Mouse (Mus musculus) forebrain, embryonic 13.5 days (tissue): ENCODE data around the gene Zbtb38. TPM values are rescaled to one million over a fixed set of nuclear protein-coding genes. Genes with fewer than 3 reads are reported as not detected.

Experiments used
- ATAC-seq: fragments of 200-750 bp; cut with Nextera tagmentation; 2 replicates; pipeline ENCODE4 v1.8.0; 2017
- H3K27ac ChIP-seq: fragments of 300-500 bp; sonication (generic); 2 replicates; pipeline ENCODE4 v1.5.1; 2015; ENCODE audit warnings: inconsistent platforms, mild to moderate bottlenecking, moderate library complexity
- H3K27me3 ChIP-seq: fragments of 300-500 bp; sonication (generic); 2 replicates; pipeline ENCODE4 v1.6.1; 2015; ENCODE audit warnings: mild to moderate bottlenecking, inconsistent platforms
- H3K36me3 ChIP-seq: fragments of 300-500 bp; sonication (generic); 2 replicates; pipeline ENCODE4 v1.6.1; 2015; ENCODE audit warnings: mild to moderate bottlenecking, inconsistent platforms; ENCODE audit not compliant: poor library complexity, severe bottlenecking
- H3K4me1 ChIP-seq: fragments of 300-500 bp; sonication (generic); 2 replicates; pipeline ENCODE4 v1.6.1; 2015; ENCODE audit warnings: inconsistent platforms
- H3K4me2 ChIP-seq: fragments of 300-500 bp; sonication (generic); 2 replicates; pipeline ENCODE4 v1.6.1; 2015; ENCODE audit warnings: inconsistent platforms, mild to moderate bottlenecking, moderate library complexity
- H3K4me3 ChIP-seq: fragments of 300-500 bp; sonication (generic); 2 replicates; pipeline ENCODE4 v1.5.1; 2015; ENCODE audit warnings: mild to moderate bottlenecking, inconsistent platforms
- H3K9ac ChIP-seq: fragments of 300-500 bp; sonication (generic); 2 replicates; pipeline ENCODE4 v1.6.1; 2015; ENCODE audit warnings: mild to moderate bottlenecking, inconsistent platforms
- H3K9me3 ChIP-seq: fragments of 300-500 bp; sonication (generic); replicated peaks from 2 replicates; pipeline ENCODE4 v1.6.1; 2016; ENCODE audit warnings: inconsistent platforms
- WGBS: fragments of 180-500 bp; shearing (Covaris S2); methylation state at CpG from one replicate; pipeline ENCODE4 v1.1.7; 2015; 5-methylcytosine and 5-hydroxymethylcytosine counted together
- polyA plus RNA-seq: library from polyadenylated mRNA; unstranded; fragments of >200 nt; fragmentation: Nextera tagmentation; extraction: Ambion mirVana; gene quantifications from 2 replicates; pipeline ENCODE4 v1.2.1, GENCODE M21; 2015

The Zbtb38 gene
- polyA plus RNA-seq, 1 experiment from 2014 or later, result 30.5 TPM

GRCm38 (mm10) chr9:96738563-96739355 lies 13.9 kb downstream of the Zbtb38 start:
- H3K27ac ChIP-seq, result no peak overlapping the region
- H3K4me2 ChIP-seq, result no peak overlapping the region
- ATAC-seq, result no peak
- H3K4me3 ChIP-seq, result no peak overlapping the region
- no peaks in the 10 kb centered on the region for H3K9me3 ChIP-seq
- peaks cover 12% of the 10 kb centered on the region for H3K4me1 ChIP-seq
- no peaks in the 10 kb centered on the region for H3K36me3 ChIP-seq
- no peak overlapping the region for H3K9ac ChIP-seq
- no peaks in the 10 kb centered on the region for H3K27me3 ChIP-seq
- WGBS, result 72% methylated on average over 13 of the region's 13 CpGs

GRCm38 (mm10) chr9:96735946-96736345 lies 16.7 kb downstream of the Zbtb38 start:
- H3K9me3 ChIP-seq, result no peaks in the 10 kb centered on the region
- H3K4me3 ChIP-seq, result no peak overlapping the region
- 69% methylated on average over 4 of the region's 4 CpGs for WGBS
- ATAC-seq, result no peak
- no peak overlapping the region for H3K4me2 ChIP-seq
- no peak overlapping the region for H3K9ac ChIP-seq
- H3K27ac ChIP-seq, result no peak overlapping the region
- no peaks in the 10 kb centered on the region for H3K27me3 ChIP-seq
- H3K4me1 ChIP-seq, result peaks cover 21% of the 10 kb centered on the region
- no peaks in the 10 kb centered on the region for H3K36me3 ChIP-seq

- Histone ChIP-seq H3K27me3 (no peaks in the 10 kb centered on the region), H3K4me2 (peak overlapping the region; percentile 55), H3K9ac (no peak overlapping the region), H3K4me1 (peaks cover 32% of the 10 kb centered on the region), H3K4me3 (peak overlapping the region; percentile 31; the same call in 1 of the 2 replicates), H3K9me3 (no peaks in the 10 kb centered on the region), H3K36me3 (no peaks in the 10 kb centered on the region), H3K27ac (peak overlapping the region; percentile 93)
- no peak for ATAC-seq
- 97% methylated on average over 4 of the region's 4 CpGs for WGBS
Observed at GRCm38 (mm10) chr9:96733425-96733717, 19.3 kb downstream of the Zbtb38 start.

GRCm38 (mm10) chr9:96732644-96733424 lies 19.8 kb downstream of the Zbtb38 start:
- ATAC-seq, result peak; percentile 64
- no peaks in the 10 kb centered on the region for H3K27me3 ChIP-seq
- H3K4me1 ChIP-seq, result peaks cover 38% of the 10 kb centered on the region
- 61% methylated on average over 17 of the region's 17 CpGs for WGBS
- no peaks in the 10 kb centered on the region for H3K9me3 ChIP-seq
- peak overlapping the region; percentile 31 for H3K4me3 ChIP-seq
- peak overlapping the region; percentile 93 for H3K27ac ChIP-seq
- no peaks in the 10 kb centered on the region for H3K36me3 ChIP-seq
- peak overlapping the region; percentile 55 for H3K4me2 ChIP-seq
- H3K9ac ChIP-seq, result peak overlapping the region; percentile 67

- Histone ChIP-seq H3K4me1 (peaks cover 46% of the 10 kb centered on the region), H3K9ac (peak overlapping the region; percentile 67), H3K4me2 (peak overlapping the region; percentile 55), H3K9me3 (no peaks in the 10 kb centered on the region), H3K27me3 (no peaks in the 10 kb centered on the region), H3K4me3 (peak overlapping the region; percentile 31), H3K36me3 (no peaks in the 10 kb centered on the region), H3K27ac (peak overlapping the region; percentile 93)
- WGBS, result 12% methylated on average over 14 of the region's 14 CpGs
- peak; percentile 76 for ATAC-seq
Observed at GRCm38 (mm10) chr9:96731961-96732511, 20.6 kb downstream of the Zbtb38 start.

- peaks cover 53% of the 10 kb centered on the region for H3K4me1 ChIP-seq
- H3K27ac ChIP-seq, result peak overlapping the region; percentile 93
- H3K4me2 ChIP-seq, result peak overlapping the region; percentile 55
- H3K9me3 ChIP-seq, result no peaks in the 10 kb centered on the region
- H3K27me3 ChIP-seq, result no peaks in the 10 kb centered on the region
- H3K36me3 ChIP-seq, result no peaks in the 10 kb centered on the region
- WGBS, result 64% methylated on average over 19 of the region's 19 CpGs
- H3K9ac ChIP-seq, result peak overlapping the region; percentile 67
- peak overlapping the region; percentile 31 for H3K4me3 ChIP-seq
- ATAC-seq, result no peak
Observed at GRCm38 (mm10) chr9:96731039-96731895, 21.4 kb downstream of the Zbtb38 start.

- Histone ChIP-seq H3K36me3 (no peaks in the 10 kb centered on the region), H3K9me3 (no peaks in the 10 kb centered on the region), H3K9ac (peak overlapping the region; percentile 50; the same call in 1 of the 2 replicates), H3K27me3 (no peaks in the 10 kb centered on the region), H3K4me3 (peak overlapping the region; percentile 26), H3K4me2 (peak overlapping the region; percentile 52), H3K4me1 (peaks cover 63% of the 10 kb centered on the region), H3K27ac (peak overlapping the region; percentile 88)
- ATAC-seq, result no peak
- 76% methylated on average over 2 of the region's 2 CpGs for WGBS
Observed at GRCm38 (mm10) chr9:96730311-96730625, 22.4 kb downstream of the Zbtb38 start.

GRCm38 (mm10) chr9:96729537-96730310 lies 22.9 kb downstream of the Zbtb38 start:
- Histone ChIP-seq H3K9ac (peak overlapping the region; percentile 50; the same call in 1 of the 2 replicates), H3K9me3 (no peaks in the 10 kb centered on the region), H3K4me2 (peak overlapping the region; percentile 52), H3K27ac (peak overlapping the region; percentile 88), H3K36me3 (no peaks in the 10 kb centered on the region), H3K4me1 (peaks cover 68% of the 10 kb centered on the region), H3K27me3 (no peaks in the 10 kb centered on the region), H3K4me3 (peak overlapping the region; percentile 26)
- 80% methylated on average over 10 of the region's 10 CpGs for WGBS
- ATAC-seq, result no peak

- no peaks in the 10 kb centered on the region for H3K9me3 ChIP-seq
- no peak overlapping the region for H3K9ac ChIP-seq
- H3K4me1 ChIP-seq, result peaks cover 62% of the 10 kb centered on the region
- peak overlapping the region; percentile 88 for H3K27ac ChIP-seq
- WGBS, result 60% methylated on average over 16 of the region's 16 CpGs
- no peaks in the 10 kb centered on the region for H3K27me3 ChIP-seq
- no peaks in the 10 kb centered on the region for H3K36me3 ChIP-seq
- no peak for ATAC-seq
- H3K4me2 ChIP-seq, result peak overlapping the region; percentile 52
- peak overlapping the region; percentile 26; the same call in 1 of the 2 replicates for H3K4me3 ChIP-seq
Observed at GRCm38 (mm10) chr9:96728338-96729162, 24.1 kb downstream of the Zbtb38 start.

GRCm38 (mm10) chr9:96727688-96728087 lies 24.9 kb downstream of the Zbtb38 start:
- Histone ChIP-seq H3K9ac (no peak overlapping the region), H3K4me1 (peaks cover 57% of the 10 kb centered on the region), H3K36me3 (no peaks in the 10 kb centered on the region), H3K4me2 (peak overlapping the region; percentile 52; the same call in 1 of the 2 replicates), H3K9me3 (no peaks in the 10 kb centered on the region), H3K27ac (peak overlapping the region; percentile 88), H3K4me3 (no peak overlapping the region), H3K27me3 (no peaks in the 10 kb centered on the region)
- WGBS, result 86% methylated on average over 6 of the region's 6 CpGs
- ATAC-seq, result peak; percentile 27; the same call in 1 of the 2 replicates
